Mouse (Mus musculus) adrenal gland, postnatal 25 days (tissue): ENCODE measurements around the gene Myrfl. TPM values are rescaled to one million over a fixed set of nuclear protein-coding genes. Genes with fewer than 3 reads are reported as not detected.

Source experiments
- DNase-seq: peaks from one replicate; pipeline ENCODE4 v3.0.0; 2021; ENCODE audit warnings: mixed read lengths
- total RNA-seq: library from RNA; stranded (reverse); gene quantifications from 2 replicates; pipeline ENCODE4 v1.2.3, GENCODE M21; 2021

The Myrfl gene
- total RNA-seq, 1 experiment from 2014 or later, result 0.09 TPM

DNA sequence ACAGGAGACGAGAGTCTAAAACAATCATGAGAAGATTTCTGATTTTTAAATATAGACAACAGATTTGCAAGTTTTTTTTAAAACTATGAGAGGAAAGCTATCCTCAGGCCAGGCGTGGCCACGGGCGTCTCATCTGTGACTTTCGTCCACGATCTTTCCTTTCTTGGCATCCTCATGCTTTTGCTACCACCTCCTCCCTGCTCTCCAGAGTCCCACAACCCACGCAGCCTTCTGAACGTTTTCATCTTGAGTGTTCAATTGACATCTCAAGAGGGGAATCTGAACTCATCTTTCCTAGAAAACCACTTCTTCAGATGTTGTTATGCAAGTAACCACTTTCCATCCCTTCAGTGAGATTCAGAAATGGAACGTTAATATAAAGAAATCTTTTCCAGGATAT, 83.6 kb downstream of the Myrfl start:
- DNase-seq, result no peak

DNA sequence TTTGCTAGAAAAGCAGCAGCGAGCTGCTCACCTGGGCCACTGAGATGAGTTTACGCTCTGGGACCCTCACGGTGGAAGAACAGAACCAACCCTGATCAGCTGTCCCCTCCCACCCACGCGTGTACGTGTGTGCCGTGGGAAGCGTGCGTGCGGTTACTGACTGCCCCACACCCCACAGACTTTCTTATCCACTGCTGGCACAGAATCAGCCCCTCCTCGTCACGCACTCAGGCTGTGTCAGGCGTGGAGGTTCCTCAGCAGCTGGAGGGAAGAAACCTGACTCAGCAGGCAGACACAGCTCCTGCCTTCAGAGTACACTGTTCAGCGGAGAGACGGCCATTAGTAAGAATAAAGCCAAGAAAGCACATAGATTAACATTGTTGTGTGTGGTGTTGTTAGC, 86.0 kb downstream of the Myrfl start:
- DNase-seq, result no peak

DNA sequence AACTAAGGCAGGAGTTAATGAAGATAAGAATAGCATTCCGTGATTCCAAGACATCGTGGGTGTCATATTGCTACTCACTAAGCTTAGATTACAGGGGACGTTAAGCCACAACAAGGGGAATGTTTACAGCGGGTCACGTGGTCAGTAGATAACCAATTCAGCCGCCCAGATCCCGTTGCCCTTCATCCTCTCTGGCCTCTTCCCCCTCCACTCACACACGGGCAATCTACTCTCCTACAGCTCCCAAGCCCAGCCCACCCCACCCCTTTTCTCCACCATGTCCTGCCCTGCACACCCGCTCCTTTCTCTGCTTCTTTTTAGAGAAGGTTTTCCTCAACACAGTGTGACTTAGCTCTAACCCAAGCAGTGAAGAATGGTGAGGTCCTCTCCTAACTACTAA, 87.3 kb downstream of the Myrfl start:
- no peak for DNase-seq

DNA sequence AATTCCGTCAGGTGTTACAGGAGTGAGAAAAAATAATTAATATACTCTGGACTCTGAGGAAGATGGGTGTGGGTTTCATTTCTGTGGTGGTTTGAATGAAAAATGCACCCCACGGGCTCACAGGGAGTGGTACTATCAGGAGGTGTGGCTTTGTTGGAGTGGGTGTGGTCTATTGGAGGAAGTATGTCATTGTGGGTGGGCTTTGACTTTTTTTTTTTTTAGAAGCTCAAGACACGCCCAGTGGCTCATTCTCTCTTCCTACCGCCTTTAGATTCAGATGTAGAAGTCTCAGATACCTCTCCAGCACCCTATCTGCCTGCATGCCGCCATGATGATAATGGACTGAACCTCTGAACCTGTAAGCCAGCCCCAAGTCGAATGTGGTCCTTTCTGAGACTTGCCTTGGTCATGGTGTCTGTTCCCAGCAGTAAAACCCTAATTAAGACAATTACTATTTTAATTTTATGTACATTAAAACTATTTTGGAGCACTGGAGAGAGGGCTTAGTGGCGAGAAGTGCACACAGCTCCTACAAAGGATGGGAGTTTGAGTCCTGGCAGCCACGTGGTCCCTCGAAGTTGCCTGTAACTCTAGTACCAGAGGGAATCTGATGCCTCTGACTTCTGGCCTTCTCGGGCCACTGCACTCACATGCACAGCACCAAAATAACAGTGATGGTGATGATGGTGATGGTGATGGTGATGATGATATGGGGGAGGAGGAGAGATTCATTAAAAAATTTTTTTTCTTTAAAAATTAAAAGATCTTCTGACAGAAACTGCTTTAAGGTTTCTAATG, 88.0 kb downstream of the Myrfl start:
- DNase-seq, result no peak

DNA sequence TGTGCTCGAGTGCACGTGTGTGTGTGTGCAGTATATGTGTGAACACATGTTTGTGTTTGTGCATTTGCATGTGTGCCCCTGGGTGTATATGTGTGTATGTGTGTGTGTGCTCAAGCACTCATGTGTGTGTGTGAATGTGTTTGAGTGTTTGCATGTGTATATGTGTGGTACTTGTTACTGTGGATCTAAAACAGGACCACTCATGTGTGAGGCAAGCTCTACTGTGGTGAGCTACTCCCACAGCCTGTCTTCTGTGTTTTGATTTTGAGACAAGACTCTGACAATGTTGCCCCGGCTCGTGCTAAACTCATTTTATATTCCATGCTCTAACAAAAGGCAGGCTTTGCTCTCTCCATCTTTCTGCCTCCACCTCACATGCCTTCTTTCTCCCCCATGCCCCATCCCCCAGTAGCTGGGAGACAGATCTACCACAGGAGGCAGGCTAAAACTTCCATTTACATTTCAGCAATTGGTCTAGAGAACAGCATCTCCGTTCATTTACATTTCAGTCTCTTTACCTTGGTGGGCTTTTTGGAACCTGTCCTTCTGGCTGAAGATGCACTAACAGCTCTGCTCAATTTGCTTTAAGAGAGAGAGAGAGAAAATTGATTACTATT, 94.4 kb downstream of the Myrfl start:
- DNase-seq, result no peak

DNA sequence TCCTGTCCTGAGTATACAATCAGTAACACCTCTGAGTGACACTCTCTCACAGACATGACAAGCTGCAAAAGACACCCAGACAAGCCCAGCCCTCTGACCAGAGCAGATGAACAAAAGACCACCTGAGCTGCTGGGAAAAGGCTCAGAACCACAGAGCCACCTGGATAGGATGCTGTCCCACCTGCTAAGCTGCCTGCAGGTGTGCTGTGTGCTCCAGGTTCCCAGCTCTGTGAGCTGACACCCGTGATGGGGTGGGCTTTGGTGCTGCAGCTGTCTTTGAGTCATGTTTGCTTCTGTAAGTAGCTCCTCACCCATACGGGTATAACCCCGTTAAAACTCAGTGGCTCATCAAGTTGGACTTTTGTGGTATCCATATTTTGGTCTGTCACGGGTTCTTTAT, 95.4 kb downstream of the Myrfl start:
- DNase-seq, result no peak

DNA sequence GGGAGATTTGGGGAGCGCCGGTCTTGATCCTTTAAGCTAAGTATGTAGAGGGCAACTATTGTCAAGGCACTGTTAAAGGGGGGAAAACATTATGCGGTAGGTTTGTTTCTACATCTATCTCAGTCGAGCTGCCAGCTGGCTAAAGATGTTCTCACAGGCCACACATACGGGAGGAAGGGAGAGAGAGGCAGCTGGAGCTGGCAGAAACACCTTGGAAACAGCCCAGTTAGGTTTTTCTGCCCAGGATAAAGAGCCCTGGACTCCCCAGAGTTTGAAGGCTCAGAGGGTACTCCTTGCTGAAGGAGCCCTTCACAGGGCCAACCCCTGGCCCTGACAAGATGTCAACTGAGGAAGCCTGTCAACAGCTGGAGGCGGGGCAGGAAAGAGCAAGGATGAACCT, 100.7 kb downstream of the Myrfl start:
- DNase-seq, result no peak

DNA sequence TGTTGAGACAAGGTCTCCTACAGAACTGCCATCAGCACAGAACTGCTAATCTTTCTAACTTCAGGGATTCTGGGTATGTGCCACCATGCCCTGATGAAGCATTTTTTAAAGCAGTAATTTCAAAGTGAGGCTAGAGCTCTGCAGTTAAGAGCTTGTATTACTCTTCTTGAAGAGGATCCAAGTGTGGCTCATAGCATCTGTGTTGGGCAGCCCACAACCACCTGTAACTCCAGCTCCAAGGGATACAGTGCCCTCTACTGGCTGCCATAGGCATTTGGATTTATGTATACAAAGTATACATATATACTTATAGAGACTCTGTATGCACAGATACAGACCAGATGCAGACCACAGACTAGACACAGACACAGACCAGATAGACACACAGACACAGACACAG, 107.6 kb downstream of the Myrfl start:
- DNase-seq, result no peak

DNA sequence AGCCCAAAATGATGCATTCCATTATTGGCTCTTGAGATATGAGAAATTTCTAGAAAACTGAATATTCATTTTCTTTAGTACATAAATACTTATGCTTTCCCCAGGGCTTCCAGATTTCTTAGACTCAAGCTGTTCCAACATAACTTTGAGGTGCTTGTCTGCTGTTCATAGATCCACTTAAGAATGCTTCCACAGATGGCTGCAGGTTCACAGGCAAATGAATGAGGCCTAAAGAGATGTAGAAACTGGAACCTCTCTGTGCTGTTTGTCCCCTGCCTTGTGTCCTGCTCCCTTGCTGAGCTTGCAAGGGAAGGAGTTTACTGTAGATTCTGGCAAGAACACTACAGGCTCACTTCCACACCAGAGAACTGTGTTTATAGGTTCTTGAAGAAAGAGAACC, 108.3 kb downstream of the Myrfl start:
- no peak for DNase-seq

DNA sequence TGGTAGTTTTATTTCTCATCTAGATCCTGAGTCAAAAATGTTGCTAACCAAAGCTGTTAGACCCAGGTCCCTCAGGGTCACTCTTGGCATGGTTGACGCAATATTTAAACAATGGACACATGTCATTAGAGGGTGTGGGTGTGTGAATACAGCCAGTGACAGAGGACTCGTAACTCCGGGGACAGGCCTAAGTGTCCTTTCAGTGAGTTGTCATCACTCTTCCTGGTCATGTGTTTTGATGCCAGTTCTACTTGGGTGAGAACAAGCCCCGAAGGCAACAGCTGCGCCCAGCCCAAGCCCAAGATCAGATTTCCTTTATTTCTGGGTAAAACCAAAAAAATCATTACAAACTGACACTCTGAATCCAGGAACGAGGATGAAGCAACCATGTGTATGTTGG, 112.6 kb downstream of the Myrfl start:
- no peak for DNase-seq

DNA sequence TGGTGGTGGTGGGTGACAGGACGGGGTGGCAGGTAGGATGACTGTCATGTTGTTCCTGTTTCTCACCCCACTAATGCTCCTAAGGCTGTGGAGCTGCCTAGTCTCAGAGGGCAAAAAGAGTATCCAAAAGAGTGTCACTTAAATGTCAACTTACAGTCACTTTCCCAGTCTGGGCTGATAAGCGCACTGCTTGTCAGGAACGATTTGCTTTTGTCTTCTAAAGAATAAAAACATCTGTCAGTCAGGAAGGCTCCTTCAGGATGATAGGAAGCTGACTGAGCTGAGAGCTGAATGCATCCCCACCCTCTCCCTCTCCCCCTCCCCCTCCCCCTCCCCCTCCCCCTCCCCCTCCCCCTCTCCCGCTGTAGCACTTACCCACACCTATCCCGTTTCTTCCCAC, 113.7 kb downstream of the Myrfl start:
- no peak for DNase-seq

DNA sequence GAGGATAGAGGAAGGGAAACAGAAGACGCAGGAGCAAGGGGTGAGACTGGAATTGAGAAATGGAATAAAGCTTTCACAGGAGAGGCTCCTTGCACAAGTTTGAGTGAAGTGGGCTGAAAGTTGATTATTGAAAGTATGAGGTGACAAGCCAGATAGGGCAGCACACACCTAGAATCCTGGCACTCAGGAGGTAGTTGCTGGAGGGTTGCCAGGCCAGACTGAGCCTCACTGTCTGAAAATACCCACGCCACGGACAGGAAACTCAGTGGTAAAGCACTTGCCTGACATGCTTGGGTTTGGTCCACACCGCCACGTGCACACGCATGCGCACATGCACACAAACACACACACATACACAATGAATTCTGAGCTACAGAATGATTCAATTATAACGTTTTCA, 118.8 kb downstream of the Myrfl start:
- no peak for DNase-seq

DNA sequence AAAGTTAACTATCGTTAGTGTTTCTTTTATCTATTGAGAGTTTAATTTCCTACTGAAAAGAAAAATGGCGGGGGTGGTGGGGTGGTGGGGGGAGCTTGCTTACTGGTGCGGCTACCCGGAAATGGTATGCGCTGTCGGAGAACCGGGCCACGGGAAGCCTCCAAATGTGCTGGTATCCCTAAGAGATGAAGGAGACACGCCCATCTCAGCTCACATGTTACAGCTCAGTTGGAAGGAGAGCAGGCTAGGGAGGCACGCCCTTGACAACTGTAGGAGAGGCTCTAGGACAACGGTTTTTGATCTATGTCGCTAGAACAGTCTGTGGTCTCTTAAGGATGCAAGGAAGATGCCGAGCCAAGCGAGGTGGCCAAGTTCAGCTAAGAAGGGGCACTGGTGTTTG, 119.9 kb downstream of the Myrfl start:
- DNase-seq, result no peak

DNA sequence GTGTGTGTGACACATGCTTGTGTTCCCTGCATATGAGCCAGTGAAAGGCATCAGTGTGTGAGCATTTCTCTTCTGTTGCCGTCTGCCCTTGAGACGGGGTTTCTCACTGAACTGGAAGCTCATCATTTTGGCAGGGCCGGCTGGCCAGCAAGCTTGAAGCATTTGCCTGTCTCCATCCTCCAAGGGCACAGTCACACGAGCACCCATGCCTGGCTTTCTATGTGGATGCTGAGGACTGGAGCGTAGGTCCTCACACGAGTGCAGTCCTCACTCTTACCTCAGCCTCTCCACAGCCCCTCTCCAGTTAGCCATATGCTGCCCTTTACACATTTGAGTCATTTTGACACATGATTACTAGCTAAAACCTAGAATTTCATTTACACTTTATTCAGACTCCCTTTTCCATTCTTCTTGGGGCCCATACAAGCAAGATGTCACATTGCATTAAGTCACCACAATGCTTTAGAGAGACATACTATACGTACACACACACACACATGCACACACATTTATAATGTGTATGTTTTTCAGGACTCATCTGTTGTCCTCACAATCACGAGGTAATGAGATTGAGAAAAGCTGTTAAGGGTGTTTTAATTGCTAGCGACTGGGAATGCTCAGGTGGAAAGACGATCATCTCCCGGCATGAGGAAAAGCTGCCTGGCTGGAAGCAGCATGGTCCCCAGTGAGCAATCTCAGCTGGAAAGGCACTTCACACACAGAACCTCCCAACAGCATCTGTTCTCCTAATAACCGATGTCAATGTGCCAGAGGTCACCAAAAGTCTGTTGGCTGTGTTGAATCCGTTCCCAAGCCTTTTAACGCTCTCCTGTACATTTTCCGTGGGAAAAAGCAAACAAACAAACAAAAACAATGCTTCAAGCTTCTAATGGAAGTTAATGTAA, 122.6 kb downstream of the Myrfl start:
- DNase-seq, result peak; percentile 19

DNA sequence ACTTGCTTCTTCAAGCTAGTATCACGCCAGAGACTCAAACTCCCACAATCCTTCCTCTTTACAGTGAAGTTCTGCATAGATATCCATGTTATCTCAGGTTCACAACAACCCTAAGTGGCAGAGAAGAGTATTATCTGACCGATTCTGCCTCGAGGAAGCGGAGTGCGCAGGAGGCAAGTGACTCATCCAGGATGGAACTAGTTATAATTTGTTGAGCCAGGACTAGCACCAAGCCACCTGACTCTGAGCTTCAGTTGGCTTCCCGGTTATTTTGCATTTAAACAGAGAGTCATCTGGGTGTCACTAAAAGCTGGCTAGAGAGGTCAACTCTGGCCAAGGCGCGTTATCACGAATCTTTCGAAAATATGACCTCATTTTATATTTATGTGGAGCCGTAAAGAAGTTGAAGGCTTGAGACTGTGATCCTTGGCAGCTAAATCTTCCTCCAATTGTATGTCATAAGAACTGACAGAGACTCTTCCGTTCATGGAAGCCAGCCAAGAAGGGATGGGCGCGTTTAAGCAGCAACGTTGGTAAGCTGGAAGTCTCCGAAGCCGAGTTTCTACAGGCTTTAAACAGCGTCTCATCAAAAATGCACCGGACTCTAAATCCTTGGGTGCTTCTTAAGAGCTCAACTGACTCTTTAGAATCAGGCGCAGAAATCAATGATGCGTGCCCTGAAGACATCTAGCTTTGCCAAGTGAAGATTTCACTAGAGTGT, 125.3 kb downstream of the Myrfl start:
- peak; percentile 42 for DNase-seq

DNA sequence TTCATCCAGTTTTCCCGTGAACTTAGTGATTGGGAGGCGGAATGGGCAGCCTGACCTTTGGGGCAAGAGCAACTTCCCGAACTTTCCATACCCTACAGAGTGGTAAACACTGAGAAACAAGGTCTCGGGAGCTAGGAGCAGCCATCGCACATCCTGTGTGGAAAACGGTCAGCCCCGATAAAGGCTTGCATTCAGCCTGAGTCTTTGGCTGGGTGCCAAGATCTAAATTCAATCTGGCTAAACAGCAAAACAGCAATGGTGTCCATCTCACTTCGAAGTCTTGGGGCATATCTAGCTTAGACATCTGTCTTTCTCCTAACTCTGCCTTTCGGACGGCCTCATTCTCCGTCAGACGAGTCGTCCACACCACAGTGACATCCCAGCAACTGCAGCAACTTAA, 128.1 kb downstream of the Myrfl start:
- no peak for DNase-seq

DNA sequence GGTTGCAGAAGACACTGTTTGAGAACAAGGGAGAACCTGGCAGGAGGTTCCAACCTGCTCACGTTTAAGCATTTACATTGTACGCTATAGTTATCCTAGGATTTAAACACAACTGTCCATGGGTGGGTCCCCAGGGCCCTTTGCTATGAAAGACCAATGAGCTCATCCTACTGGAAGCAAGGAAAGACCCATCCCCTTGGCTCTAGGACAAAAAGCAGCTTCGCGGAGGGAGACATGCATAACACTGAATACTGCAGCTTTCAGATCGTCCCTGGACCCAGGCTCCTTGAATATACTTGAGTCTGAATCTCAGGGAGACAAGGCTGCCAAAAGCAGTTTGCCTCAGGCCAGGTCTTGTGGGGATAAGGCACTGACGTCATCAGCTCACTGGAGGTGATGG, 130.2 kb downstream of the Myrfl start:
- DNase-seq, result no peak

DNA sequence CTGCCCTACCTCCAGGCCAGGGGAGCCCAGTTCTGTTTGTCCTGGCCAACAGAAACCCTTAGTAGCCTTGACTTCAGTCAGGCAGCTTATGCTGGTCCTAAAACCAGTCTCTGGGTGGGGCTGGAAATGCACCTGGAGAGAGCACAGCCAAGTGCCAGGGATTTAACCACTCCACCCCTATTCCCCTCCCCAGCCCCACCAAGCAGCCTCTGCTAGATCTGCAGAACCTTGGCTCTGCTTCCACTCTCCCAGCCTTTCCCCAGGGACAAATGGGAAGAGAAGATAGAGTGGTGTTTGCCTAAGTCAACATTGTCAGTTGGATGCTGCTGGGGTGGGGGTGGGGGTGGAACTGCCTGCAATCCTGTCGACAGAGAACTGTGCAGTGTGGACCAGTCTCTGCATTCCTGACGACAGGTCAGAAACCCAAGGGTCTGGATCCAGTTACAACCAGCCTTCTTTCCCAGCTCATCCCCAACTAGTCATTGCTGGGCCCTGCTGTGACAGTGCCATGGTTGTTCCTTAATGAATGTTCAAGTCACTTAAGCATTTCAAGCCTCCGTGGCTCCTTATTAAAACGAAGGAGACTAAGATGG, 135.1 kb downstream of the Myrfl start:
- no peak for DNase-seq

DNA sequence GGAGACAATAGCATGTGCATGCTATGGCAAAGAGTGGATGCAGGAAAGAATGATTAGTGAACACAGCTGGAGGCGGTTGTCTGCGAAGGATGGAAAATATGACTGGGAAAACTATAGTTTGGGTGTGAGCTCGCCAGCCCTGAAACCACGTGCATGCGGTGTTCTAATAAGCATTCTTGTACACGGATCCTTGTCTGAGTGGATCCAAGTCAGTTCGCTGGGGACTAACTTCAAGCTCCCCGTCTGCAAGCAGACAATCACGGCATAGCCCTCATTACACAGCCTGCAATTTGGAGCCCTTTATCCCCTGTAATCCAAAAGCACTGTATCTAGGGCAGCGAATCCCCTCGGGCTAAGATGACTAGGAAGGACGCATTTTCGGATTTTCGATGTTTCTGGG, 136.2 kb downstream of the Myrfl start:
- DNase-seq, result no peak

DNA sequence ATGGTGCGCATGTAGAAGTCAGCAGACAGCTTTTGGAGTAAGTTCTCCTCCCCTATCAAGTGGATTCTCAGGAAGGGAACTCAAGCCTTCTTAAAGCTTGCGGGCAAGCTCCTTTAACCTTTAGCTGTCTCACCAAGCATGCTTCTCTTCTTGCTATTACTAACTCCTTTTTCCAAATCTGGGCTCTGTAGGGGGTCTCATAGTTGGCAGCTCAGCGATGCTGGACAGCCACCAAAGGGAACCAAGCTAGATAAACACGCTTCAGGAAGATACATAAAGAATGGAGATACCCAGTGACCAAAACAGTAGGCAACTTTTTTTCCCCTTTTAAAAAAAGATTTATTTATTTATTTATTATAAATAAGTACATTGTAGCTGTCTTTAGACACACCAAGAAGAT, 136.9 kb downstream of the Myrfl start:
- no peak for DNase-seq

DNA sequence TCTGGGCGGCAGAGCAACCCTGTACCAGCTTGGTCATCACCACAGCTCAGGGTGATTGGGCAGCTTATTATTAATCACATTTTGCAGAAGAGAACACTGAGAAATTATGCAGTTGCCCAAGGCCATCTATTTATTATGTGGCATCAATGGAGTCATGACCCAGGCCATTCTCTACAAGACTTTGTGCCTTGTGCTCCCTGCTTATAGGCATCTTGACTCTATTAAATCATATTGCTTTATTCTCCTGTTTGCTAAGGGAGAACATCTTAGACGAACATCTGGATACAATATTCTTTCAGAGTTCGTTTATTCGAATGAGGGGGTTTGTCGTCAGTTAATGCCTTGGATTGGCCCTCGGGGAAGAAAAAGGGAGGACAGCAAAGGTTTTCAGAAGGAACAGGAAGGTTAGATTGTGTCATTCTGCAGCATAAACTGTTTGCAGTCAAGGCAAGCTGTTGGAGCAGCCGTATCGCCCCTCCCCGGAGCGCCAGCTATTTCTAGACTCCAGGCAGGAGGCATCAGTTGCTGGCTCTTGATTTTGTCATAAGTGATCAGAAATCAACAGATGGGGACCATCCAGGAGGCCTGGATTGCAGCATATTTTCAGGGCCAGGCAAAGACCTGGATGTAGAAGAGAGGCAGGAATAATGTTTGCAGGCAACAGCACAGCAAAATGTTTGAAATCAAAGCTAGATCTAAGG, 140.7 kb downstream of the Myrfl start:
- no peak for DNase-seq

DNA sequence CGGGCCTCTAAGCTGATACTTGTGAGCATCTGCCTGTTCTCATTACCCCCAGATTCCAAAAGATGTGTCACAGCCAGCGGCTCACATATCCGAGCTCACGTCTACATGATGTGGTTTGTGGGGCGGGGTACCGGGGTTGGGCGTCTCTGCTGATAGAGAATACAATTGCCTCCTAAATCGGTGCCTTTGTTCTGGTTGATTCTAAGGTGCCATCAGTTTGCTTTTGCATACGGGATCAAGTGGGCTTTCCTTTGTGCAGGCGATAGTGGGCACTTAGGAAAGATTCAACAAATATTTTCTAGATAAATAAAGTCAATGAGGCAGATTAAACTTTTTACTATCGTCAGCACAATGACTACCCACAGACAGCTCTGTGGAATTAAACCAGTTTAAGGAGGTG, 141.8 kb downstream of the Myrfl start:
- DNase-seq, result no peak
